Mouse (Mus musculus) T-cell, adult 2 months (primary cell): ENCODE data around the gene Setd7.
A peak's percentile ranks its signal among the peaks of the same experiment; 100 is the strongest.

Experiments
- DNase-seq: peaks from one replicate; pipeline ENCODE4 v3.0.0; 2022; ENCODE audit warnings: low spot score

Gene Setd7

DNA sequence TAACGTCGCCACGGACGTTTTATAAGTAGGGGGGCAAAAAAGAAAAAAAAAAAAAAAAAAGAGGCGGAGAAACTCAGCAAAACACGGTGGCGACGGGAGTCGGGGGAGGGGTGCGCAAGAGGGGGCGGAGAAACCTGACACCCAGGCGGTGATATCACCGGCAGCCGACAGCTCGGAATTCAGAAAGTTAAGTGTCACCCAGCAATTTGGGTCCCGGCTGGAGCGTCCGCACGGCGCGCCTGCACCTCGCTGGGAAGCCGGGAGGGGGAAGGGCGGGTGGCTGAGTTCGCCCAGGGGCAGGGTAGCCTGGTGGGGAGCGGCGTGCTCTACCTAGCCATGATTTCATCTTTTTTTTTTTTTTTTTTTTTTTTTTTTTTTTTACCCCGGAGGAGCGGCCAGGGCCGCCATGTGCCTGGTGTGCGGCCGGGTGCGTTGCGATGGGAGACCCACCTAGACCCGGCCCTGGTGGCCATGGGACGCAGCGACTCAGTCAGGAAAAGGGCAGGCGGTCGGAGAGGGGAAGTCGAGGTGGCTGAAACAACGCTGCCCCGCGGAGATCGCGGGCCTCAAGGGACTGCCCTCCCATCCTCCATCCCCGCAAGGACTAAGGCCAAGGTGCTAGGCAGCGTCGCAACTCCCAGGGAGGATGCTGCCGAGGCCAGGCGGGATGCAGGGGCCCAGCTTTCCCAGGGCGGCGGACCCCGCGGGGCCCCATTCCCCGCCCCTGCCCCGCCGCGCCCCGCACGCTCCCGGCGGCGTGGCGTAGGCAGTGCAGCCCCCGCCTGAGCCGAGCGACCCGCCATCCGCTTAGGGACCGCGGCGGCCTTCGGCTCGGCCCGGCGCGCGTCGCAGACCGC is 857 bp downstream of the Setd7 start:
- DNase-seq, result peak; percentile 89

DNA sequence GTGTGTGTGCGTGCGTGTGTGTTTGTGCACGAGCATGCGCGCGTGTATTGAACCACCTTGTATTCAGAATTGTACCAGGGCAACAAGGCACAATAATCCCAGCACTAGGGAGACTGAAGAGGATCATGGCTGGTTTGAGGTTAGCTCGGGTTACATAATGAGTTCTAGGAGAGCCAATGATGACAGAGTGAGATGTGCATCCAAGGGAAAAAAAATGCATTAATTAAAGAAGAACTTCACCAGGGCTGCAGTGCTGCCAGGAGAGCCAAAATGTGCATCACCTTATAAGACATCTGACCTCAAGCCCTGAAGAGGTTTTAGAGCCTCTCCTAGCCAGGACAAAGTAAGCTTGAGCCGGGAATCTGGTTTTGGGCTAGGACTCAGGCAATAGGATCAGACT is 5.1 kb downstream of the Setd7 start:
- no peak for DNase-seq

GRCm38 (mm10) chr3:51554836-51555235 is 5.8 kb downstream of the Setd7 start:
- DNase-seq, result no peak

DNA sequence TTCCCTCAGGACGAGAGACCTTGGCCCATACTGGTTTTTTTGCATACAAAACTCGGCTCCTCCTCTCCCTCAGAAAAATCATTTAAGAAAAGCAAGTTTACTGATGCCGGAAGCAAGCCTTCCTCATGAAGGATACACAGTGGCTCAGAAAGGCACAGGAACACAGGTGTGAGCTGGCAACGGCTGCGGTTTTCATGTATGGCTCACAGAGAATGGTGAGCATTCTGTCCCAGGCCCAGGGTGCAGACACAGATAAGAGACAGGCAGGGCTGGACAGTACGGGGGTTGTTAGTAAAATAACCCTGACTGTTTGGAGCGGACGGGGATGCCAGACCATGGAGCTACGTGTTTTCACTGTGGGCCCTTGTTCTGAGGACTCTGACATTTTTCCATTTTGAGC is 6.6 kb downstream of the Setd7 start:
- peak; percentile 62 for DNase-seq

DNA sequence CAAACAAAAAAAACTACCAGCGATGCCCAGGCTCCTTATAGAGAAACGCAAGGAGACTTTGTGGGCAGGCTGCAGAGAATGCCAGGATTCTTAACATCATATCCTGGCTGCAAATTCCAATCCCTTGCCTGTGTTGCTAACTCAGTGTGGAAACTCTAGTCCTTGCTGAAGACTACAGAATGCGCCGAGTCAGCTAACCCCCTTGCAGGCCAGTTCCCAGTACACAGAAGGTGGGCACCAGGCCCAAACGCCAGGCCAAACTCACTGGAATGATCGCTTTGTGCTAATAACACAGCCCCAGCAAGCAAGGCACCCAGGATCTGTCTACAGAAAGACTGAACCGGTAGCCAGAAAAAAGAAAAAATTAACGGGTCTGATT is 7.2 kb downstream of the Setd7 start:
- no peak for DNase-seq

DNA sequence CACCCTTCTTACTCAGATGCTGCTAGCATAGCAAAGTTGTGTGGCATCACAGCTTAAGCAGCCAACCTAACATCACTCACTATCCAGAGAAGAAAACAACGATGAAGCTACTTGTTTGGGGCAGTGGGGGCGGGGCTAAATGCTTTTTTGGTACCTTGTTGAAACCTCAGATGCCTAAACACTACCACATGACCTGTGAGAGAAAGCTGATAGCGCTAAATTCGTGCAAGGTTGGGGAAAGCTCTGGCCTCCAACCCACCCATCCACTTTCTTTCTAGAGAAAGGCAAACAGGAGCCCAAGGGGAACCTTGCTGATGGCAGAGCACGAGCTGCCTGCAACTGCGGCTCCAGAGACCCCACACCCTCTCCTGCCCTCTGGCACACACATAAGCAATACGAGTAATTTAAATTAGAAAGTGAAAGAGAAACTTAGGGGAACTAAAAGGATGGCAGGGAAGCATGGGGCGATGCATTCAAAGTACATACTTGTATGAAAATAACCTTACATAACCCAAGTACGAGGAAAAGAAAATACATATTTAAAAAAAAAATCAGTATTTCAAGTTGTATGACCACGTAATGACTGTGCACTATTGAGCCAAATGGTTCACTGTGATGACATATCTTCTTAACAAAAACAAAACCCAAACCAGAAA is 7.7 kb downstream of the Setd7 start:
- peak; percentile 70 for DNase-seq

DNA sequence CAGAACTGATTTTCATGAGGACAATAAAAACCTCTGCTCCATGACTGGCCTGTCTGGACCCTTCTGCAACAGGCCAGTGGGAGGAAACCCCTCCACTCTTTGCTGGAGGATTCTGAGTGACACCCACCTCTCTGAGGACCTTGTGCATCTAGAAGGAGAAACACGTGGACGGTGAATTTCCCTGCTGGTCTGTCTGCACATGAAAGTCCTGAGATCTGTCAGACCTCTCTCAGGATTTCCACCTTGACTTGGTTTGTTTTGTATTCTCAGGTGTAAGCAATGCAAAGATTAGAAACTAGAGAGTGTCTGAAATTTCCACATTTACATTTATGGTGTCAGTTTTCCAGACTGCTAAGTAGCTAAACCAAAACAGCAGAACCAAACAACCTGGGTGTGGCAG is 8.5 kb downstream of the Setd7 start:
- DNase-seq, result no peak

DNA sequence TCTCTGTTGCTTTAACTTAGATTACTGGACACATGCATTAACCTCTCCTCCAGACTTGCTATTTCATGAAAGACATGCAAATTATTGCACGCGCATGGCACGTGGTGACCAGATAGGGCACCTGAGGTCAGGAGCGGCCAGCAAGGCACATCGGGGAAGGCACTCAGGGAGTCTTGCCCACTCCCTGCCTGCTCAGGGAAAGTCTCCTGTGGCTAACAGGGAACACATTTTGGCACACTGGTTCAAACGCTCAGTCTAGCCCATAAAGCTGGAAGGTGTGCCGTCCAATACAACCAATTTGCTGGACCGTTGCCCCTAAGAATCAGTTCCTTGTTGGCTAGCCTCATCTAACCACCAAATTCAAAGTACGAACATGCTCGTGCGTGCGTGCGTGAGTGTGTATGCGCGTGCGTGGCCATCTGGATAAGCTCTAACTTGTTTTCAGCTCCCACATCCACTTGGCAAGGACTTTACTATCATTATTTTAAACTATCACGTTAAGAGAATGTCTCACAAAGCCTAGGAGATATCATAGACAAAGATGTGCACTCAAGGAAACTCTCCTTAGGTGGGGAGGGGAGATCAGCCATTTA is 11.6 kb downstream of the Setd7 start:
- DNase-seq, result no peak

- no peak for DNase-seq
Observed at GRCm38 (mm10) chr3:51547577-51547976, 13.1 kb downstream of the Setd7 start.

DNA sequence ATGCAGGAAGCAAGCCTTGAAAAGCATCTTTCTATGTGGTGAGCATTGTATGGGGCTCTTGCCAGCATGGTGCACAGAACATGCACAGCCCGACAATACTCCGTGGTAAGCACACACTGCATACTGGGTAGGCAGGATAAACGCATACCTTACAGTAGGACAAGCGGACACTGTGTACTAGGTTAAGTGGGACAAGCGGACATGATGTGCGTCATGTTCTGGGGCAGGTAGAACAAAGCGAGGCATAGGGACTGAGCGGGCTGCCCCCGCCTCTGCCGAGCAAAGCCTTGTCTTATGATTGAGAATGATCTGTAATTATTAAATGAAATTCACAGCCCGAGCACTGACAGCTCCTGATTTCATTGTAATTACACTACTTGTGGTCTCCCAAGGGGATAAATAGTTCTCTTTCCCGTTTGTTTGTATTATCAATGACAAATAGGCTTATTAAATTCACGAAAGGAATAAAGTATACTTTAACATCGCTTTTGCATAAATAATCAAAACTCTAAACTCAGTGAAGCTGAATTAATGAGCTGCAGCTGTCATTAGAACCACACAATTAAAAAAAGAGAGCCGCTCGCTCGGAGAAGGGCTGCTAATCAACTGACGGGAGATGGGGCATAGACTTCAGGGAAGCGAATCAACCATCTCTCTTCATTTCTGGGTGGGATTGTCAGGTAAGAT is 16.1 kb downstream of the Setd7 start:
- DNase-seq, result no peak

GRCm38 (mm10) chr3:51540659-51541058 is 20.0 kb downstream of the Setd7 start:
- no peak for DNase-seq

- peak; percentile 75 for DNase-seq
Observed at GRCm38 (mm10) chr3:51539567-51540408, 20.9 kb downstream of the Setd7 start.

DNA sequence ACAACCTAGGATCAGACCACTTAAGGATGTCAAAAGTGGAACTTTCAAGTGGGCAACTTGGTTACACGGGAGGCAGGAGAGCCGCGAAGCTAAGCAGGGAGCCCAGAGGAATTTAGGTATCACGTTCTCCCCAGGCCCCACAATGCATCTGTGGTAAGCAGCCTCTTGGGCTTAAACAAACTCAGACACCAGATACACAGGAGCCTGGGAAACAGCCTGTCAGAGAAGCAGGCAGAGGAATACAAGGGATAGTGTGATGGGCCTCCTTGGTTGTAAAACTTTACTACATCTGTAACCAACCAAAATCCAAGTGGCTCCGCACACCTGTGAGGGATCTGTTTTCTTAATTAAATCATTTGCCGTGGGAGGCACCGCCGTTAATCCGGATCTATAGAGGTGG is 26.7 kb downstream of the Setd7 start:
- no peak for DNase-seq

GRCm38 (mm10) chr3:51533573-51533972 is 27.1 kb downstream of the Setd7 start:
- no peak for DNase-seq

DNA sequence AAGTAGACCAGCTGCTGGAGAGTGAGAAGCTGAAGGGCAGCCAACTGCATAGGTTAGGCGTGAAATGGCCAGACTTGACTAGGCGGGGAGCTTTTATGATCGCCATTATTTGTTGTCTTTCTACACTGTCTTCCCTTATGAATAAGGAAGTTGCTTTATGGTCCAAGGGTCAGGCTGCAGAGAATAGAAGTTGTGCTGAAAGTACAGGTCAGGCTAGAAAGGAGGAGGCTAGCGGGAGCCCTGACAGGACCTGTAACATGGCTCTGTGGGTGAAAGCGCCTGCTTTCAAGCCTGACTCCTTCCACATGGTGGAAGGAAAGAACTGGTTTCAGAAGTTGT is 28.4 kb downstream of the Setd7 start:
- no peak for DNase-seq

DNA sequence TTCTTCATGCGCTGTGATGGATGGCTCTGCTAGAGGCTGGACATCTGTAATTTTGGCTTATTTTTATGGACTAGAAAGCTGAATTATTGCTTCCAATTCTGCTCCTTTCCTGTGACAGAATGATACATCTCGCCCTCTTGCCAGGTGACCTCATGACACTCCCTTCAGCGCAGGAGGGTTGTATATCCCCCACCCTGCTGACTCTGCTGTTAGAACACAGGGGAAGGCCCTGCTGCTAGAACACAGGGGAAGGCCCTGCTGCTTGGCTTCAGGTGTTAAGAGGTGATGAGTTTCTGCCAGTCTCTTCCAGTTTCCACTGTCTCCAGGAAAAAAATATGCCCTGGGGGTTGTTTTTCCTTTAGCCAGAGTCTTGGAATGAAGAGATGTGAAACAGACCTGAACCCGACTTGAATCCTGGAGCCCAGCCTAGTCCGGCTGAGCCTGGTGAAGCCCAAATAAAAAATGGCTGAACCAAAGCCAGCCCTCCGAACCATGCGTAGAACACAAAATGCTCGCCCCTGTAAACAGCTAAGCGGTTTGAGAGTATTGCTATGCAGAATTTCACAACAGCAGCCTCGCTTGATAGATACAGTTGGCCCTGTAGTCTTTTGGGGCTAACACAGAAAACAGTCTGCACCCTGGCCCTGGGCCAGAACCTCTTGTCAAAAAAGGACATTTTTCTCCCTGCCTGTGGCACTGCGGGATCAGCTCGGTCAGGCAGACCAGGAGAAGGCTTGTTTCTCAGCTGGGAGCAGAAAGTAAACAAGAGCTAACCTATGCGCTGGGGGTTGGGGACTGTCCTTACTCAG is 29.0 kb downstream of the Setd7 start:
- no peak for DNase-seq

- no peak for DNase-seq
Observed at GRCm38 (mm10) chr3:51526891-51527290, 33.8 kb downstream of the Setd7 start.

GRCm38 (mm10) chr3:51525186-51525785 is 35.4 kb downstream of the Setd7 start:
- DNase-seq, result no peak

DNA sequence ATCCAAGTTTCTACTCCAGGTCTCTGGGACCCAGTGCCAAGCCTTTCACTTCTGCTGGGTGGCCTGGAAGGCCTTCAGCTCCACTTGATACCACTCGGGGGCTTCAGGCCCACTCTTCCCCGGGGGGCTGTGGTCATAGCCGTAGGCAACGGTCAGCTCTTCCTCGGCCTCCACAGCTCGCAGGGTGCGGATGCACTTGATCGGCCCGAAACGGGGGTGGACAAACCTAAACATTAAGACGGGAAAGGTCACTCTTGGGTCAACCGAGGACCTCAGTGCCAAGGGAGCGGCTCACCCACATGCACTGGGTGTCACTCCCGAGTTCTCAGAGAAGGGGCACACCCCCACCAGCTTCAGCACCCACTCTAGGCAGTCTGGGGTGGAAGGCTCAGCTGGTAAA is 39.4 kb downstream of the Setd7 start:
- no peak for DNase-seq

DNA sequence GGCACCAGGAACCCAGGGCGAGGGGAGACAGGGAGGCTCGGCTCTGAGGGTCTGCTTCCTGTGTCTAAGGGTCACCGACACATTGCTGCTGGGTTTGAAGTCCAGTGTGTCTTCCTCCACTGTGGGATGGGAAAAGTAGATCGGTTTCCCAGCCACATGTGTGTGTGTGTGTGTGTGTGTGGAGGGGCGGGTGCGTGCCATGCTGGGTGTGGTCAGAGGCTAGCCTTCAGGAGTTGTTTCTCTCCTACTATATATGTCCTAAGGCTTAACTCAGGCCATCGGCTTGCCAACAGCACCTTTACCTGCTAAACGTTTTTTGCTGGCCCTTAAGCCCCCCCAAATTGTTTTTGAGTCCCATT is 41.9 kb downstream of the Setd7 start:
- DNase-seq, result no peak
